Mouse (Mus musculus) gastrocnemius, adult 18-20 months (tissue): Measurements from ENCODE around the gene Focad. TPM values are rescaled to one million over a fixed set of nuclear protein-coding genes. Genes with fewer than 3 reads are reported as not detected.

Experiments used
- DNase-seq: peaks from one replicate; pipeline ENCODE4 v3.0.0; 2021; ENCODE audit warnings: low spot score
- total RNA-seq, 2 experiments: library from RNA; stranded (reverse); gene quantifications; 2 replicates each; pipeline ENCODE4 v1.2.3; 2021

Gene Focad
- total RNA-seq, 2 experiments from 2014 or later = 10.9 to 11.4 TPM

GRCm38 (mm10) chr4:88155490-88156160 lies 61.2 kb downstream of the Focad start:
- DNase-seq = no peak

- no peak for DNase-seq
Observed at GRCm38 (mm10) chr4:88156961-88157360, 62.5 kb downstream of the Focad start.

GRCm38 (mm10) chr4:88157644-88158043 lies 63.2 kb downstream of the Focad start:
- DNase-seq = no peak

- DNase-seq = no peak
Observed at GRCm38 (mm10) chr4:88159256-88159655, 64.8 kb downstream of the Focad start.

- DNase-seq = no peak
Observed at GRCm38 (mm10) chr4:88159700-88160099, 65.3 kb downstream of the Focad start.

- DNase-seq = no peak
Observed at GRCm38 (mm10) chr4:88163511-88164247, 69.2 kb downstream of the Focad start.

- no peak for DNase-seq
Observed at GRCm38 (mm10) chr4:88167008-88167862, 72.8 kb downstream of the Focad start.

GRCm38 (mm10) chr4:88175058-88175974 lies 80.9 kb downstream of the Focad start:
- DNase-seq = no peak

GRCm38 (mm10) chr4:88179296-88179695 lies 84.9 kb downstream of the Focad start:
- no peak for DNase-seq

- no peak for DNase-seq
Observed at GRCm38 (mm10) chr4:88184293-88184692, 89.9 kb downstream of the Focad start.

- no peak for DNase-seq
Observed at GRCm38 (mm10) chr4:88185872-88186426, 91.5 kb downstream of the Focad start.

- DNase-seq = no peak
Observed at GRCm38 (mm10) chr4:88187649-88188048, 93.2 kb downstream of the Focad start.

- no peak for DNase-seq
Observed at GRCm38 (mm10) chr4:88189495-88189894, 95.1 kb downstream of the Focad start.

- no peak for DNase-seq
Observed at GRCm38 (mm10) chr4:88194256-88194655, 99.8 kb downstream of the Focad start.

- no peak for DNase-seq
Observed at GRCm38 (mm10) chr4:88195898-88196495, 101.6 kb downstream of the Focad start.

- no peak for DNase-seq
Observed at GRCm38 (mm10) chr4:88196500-88196912, 102.1 kb downstream of the Focad start.

GRCm38 (mm10) chr4:88197244-88197643 lies 102.8 kb downstream of the Focad start:
- no peak for DNase-seq

GRCm38 (mm10) chr4:88199186-88199585 lies 104.8 kb downstream of the Focad start:
- no peak for DNase-seq

- DNase-seq = no peak
Observed at GRCm38 (mm10) chr4:88201047-88201446, 106.6 kb downstream of the Focad start.

- no peak for DNase-seq
Observed at GRCm38 (mm10) chr4:88208676-88209075, 114.2 kb downstream of the Focad start.
